Mouse (Mus musculus): ENCODE results near the gene Mrpl36. TPM values are rescaled to one million over a fixed set of nuclear protein-coding genes. Genes with fewer than 3 reads are reported as not detected.

The Mrpl36 gene
- polyA plus RNA-seq (2017; shearing (Covaris generic)): 106 TPM

DNA sequence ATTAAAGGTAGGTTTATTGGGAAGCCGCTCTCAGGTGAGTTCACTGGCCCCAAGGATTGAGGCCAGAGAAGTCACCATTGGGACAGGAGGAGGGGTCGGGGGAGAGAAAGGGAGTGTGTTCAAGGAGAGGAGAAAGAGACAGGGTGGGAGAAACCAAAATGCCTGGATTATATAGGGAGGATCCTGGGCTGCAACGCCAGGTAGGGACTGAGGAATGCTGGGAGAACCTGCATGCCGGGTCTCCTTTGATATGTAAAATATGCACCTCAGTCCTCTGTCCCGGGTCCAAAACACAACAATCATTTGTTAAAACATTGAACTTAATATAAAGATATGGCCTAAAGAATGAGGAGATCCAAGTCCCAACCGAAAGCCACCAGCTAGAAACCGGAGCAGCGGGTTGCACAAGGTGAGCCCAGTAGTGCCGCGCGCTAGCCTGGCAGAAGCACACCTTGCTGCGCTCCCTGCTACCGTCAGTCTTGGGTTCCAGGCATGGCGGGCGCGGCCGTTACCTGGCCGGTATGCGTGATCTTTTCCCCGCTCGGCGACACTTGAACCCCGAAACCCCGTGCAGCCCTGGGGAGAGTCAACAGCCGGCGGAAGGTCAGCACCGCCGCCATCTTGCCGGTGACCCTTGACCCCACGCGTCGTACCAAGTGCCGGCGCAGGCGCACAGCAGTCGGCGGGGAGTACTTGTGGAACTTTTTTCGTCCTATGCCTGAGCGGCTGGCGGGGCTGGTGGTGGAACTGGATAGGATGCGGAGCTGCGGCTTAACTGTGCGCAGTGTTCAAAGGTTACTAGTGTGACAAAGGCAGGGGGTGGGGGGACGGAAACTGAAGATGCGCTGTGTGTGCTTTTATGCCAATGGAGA, at the start of gene Mrpl36, which contains the start of gene Ndufs6:
Gene Mrpl36, plus strand, starts transcription at position 687 of the 872 bp plus-strand sequence.
Gene Ndufs6, minus strand, starts transcription at position 716 of the 872 bp plus-strand sequence.

Other genes with a start within 250 kb of the Mrpl36 start
- not detected for gene Irx4, start 68.0 kb upstream of the Mrpl36 start, polyA plus RNA-seq (2017; shearing (Covaris generic))
- gene Ndufs6, start within 50 bp of the Mrpl36 start, polyA plus RNA-seq (2017; shearing (Covaris generic)): 208 TPM
- 28.6 TPM for gene Lpcat1, start 138.7 kb downstream of the Mrpl36 start, polyA plus RNA-seq (2017; shearing (Covaris generic))
- not detected for gene Slc6a3, start 208.2 kb downstream of the Mrpl36 start, polyA plus RNA-seq (2017; shearing (Covaris generic))

All from activated CD4-positive, CD25-positive, alpha-beta regulatory T cell, adult 9 weeks (primary cell).